Mouse (Mus musculus): ENCODE data around the gene Nfx1.

DNA sequence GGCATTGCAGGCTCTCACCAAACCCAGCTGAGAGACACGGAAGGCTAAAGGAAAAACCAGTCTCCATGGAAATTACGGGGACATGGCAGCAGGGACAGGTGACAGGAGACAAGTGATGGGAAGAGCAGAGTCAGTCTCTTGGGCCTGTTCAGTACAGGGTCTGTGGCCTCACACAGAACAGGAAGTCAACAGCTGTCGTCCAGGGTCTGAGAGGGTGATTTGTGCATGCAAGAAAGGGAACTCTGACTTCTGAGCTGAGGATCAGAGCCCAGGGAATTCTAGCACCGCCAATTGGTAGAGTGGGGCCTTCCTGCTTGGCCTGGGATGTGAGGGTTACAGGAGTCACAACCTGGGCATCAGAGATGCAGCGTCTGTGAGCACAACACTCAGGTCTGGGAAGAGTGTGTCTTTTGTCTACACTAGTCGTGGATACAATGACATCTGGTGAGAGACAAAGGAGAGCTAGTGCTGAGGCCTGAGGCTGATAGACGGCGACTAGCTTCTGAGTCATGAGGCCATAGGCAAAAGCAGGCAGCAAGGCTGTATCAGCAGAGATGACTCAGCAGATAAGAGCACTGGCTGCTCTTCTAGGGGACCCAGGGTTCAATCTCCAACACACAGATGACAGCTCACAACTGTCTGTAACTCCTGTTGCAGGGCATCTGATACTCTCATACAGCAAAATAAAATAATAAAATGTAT, 55.5 kb downstream of the Nfx1 start:
- TF ChIP-seq POLR2A (IDR thresholded peaks at IDR 0.05; ENCODE audit: low read depth, low read length) (no peak), CTCF (IDR thresholded peaks at IDR 0.05; ENCODE audit: extremely low read depth, insufficient read depth, insufficient read length, insufficient replicate concordance) (no peak)

Data from spleen, adult 2 months (tissue).